Mouse (Mus musculus): ENCODE measurements around the gene Tnfrsf11a. TPM values are rescaled to one million over a fixed set of nuclear protein-coding genes. Genes with fewer than 3 reads are reported as not detected.

Gene Tnfrsf11a
- polyA plus RNA-seq, 1 experiment from 2014 or later, result 0.90 TPM

- H3K9me3 ChIP-seq, result no peaks in the 10 kb centered on the region
- WGBS, result 62% methylated on average over 14 of the region's 14 CpGs
- ATAC-seq (ENCODE audit: insufficient number of reproducible peaks, insufficient read depth, low FRiP score, low TSS enrichment), result no peak
- H3K4me3 ChIP-seq, result no peak overlapping the region
- no peak overlapping the region for H3K9ac ChIP-seq
- H3K36me3 ChIP-seq, result no peaks in the 10 kb centered on the region
- 0 out of 2 replicates have a peak, but pooled peaks cover 7% of the 10 kb centered on the region for H3K4me1 ChIP-seq
- H3K27me3 ChIP-seq, result no peaks in the 10 kb centered on the region
- no peak overlapping the region for H3K4me2 ChIP-seq (replicated peaks)
- H3K27ac ChIP-seq, result no peak overlapping the region
Observed at GRCm38 (mm10) chr1:105814402-105815270, 34.1 kb downstream of the Tnfrsf11a start.

- no peaks in the 10 kb centered on the region for H3K27me3 ChIP-seq
- no peaks in the 10 kb centered on the region for H3K36me3 ChIP-seq
- no peak overlapping the region for H3K27ac ChIP-seq
- 0 out of 2 replicates have a peak, but pooled peaks cover 9% of the 10 kb centered on the region for H3K4me1 ChIP-seq
- H3K4me3 ChIP-seq, result no peak overlapping the region
- H3K9ac ChIP-seq, result no peak overlapping the region
- no peak for ATAC-seq (ENCODE audit: insufficient number of reproducible peaks, insufficient read depth, low FRiP score, low TSS enrichment)
- WGBS, result 33% methylated on average over 2 of the region's 2 CpGs
- no peaks in the 10 kb centered on the region for H3K9me3 ChIP-seq
- no peak overlapping the region for H3K4me2 ChIP-seq (replicated peaks)
Observed at GRCm38 (mm10) chr1:105815310-105815709, 34.8 kb downstream of the Tnfrsf11a start.

GRCm38 (mm10) chr1:105815736-105816135 is 35.2 kb downstream of the Tnfrsf11a start:
- 0 out of 2 replicates have a peak, but pooled peaks cover 9% of the 10 kb centered on the region for H3K4me1 ChIP-seq
- ATAC-seq (ENCODE audit: insufficient number of reproducible peaks, insufficient read depth, low FRiP score, low TSS enrichment), result no peak
- no peak overlapping the region for H3K4me3 ChIP-seq
- no peaks in the 10 kb centered on the region for H3K9me3 ChIP-seq
- no peaks in the 10 kb centered on the region for H3K36me3 ChIP-seq
- no peak overlapping the region for H3K27ac ChIP-seq
- no peak overlapping the region for H3K9ac ChIP-seq
- WGBS, result 81% methylated on average over 3 of the region's 3 CpGs
- H3K4me2 ChIP-seq (replicated peaks), result no peak overlapping the region
- H3K27me3 ChIP-seq, result no peaks in the 10 kb centered on the region

- H3K27ac ChIP-seq, result no peak overlapping the region
- H3K4me1 ChIP-seq, result 0 out of 2 replicates have a peak, but pooled peaks cover 9% of the 10 kb centered on the region
- H3K4me2 ChIP-seq (replicated peaks), result peak overlapping the region; percentile 11; the same call in 1 of the 2 replicates
Observed at GRCm38 (mm10) chr1:105819031-105819430, 38.5 kb downstream of the Tnfrsf11a start.

GRCm38 (mm10) chr1:105819740-105820139 is 39.2 kb downstream of the Tnfrsf11a start:
- Histone ChIP-seq H3K36me3 (no peaks in the 10 kb centered on the region), H3K27me3 (no peaks in the 10 kb centered on the region), H3K4me2 (replicated peaks) (peak overlapping the region; percentile 11; the same call in 1 of the 2 replicates), H3K9ac (no peak overlapping the region), H3K4me3 (no peak overlapping the region), H3K9me3 (no peaks in the 10 kb centered on the region), H3K27ac (no peak overlapping the region), H3K4me1 (0 out of 2 replicates have a peak, but pooled peaks cover 9% of the 10 kb centered on the region)
- ATAC-seq (ENCODE audit: insufficient number of reproducible peaks, insufficient read depth, low FRiP score, low TSS enrichment), result no peak
- whole genome bisulfite sequencing, result 46% methylated on average over 7 of the region's 7 CpGs

More at GRCm38 (mm10) chr1:105819031-105819430, 38.5 kb downstream of the Tnfrsf11a start:
- H3K27me3 ChIP-seq, result no peaks in the 10 kb centered on the region
- H3K36me3 ChIP-seq, result no peaks in the 10 kb centered on the region
- no peak overlapping the region for H3K9ac ChIP-seq
- H3K9me3 ChIP-seq, result no peaks in the 10 kb centered on the region
- 34% methylated on average over 6 of the region's 6 CpGs for WGBS
- no peak for ATAC-seq (ENCODE audit: insufficient number of reproducible peaks, insufficient read depth, low FRiP score, low TSS enrichment)
- H3K4me3 ChIP-seq, result no peak overlapping the region

- ATAC-seq (ENCODE audit: insufficient number of reproducible peaks, insufficient read depth, low FRiP score, low TSS enrichment), result no peak
- WGBS, result 91% methylated on average over 4 of the region's 4 CpGs
- Histone ChIP-seq H3K27me3 (no peaks in the 10 kb centered on the region; the same call in 1 of the 2 replicates), H3K4me2 (replicated peaks) (no peak overlapping the region), H3K9me3 (no peaks in the 10 kb centered on the region), H3K36me3 (no peaks in the 10 kb centered on the region), H3K4me1 (0 out of 2 replicates have a peak, but pooled peaks cover 3% of the 10 kb centered on the region), H3K4me3 (no peak overlapping the region), H3K27ac (no peak overlapping the region), H3K9ac (no peak overlapping the region)
Observed at GRCm38 (mm10) chr1:105824356-105824755, 43.8 kb downstream of the Tnfrsf11a start.

- no peaks in the 10 kb centered on the region; the same call in 1 of the 2 replicates for H3K27me3 ChIP-seq
- no peak overlapping the region for H3K9ac ChIP-seq
- H3K4me1 ChIP-seq, result no peaks in the 10 kb centered on the region
- H3K4me3 ChIP-seq, result no peak overlapping the region
- ATAC-seq (ENCODE audit: insufficient number of reproducible peaks, insufficient read depth, low FRiP score, low TSS enrichment), result no peak
- H3K36me3 ChIP-seq, result no peaks in the 10 kb centered on the region
- WGBS, result 70% methylated on average over 4 of the region's 4 CpGs
- H3K9me3 ChIP-seq, result no peaks in the 10 kb centered on the region
- H3K4me2 ChIP-seq (replicated peaks), result no peak overlapping the region
- H3K27ac ChIP-seq, result no peak overlapping the region
Observed at GRCm38 (mm10) chr1:105824980-105825379, 44.5 kb downstream of the Tnfrsf11a start.

- no peak overlapping the region for H3K27ac ChIP-seq
- H3K4me2 ChIP-seq (replicated peaks), result no peak overlapping the region
- H3K9ac ChIP-seq, result no peak overlapping the region
- H3K4me1 ChIP-seq, result no peaks in the 10 kb centered on the region
- no peaks in the 10 kb centered on the region for H3K9me3 ChIP-seq
- no peaks in the 10 kb centered on the region; the same call in 1 of the 2 replicates for H3K27me3 ChIP-seq
- H3K36me3 ChIP-seq, result no peaks in the 10 kb centered on the region
- no peak overlapping the region for H3K4me3 ChIP-seq
- no peak for ATAC-seq (ENCODE audit: insufficient number of reproducible peaks, insufficient read depth, low FRiP score, low TSS enrichment)
- WGBS, result 85% methylated on average over 7 of the region's 7 CpGs
Observed at GRCm38 (mm10) chr1:105827374-105827773, 46.9 kb downstream of the Tnfrsf11a start.

- Histone ChIP-seq H3K9me3 (no peaks in the 10 kb centered on the region), H3K9ac (no peak overlapping the region), H3K27me3 (no peaks in the 10 kb centered on the region; the same call in 1 of the 2 replicates), H3K4me2 (replicated peaks) (no peak overlapping the region), H3K27ac (no peak overlapping the region), H3K36me3 (no peaks in the 10 kb centered on the region), H3K4me1 (no peaks in the 10 kb centered on the region), H3K4me3 (no peak overlapping the region)
- WGBS, result 90% methylated on average over 8 of the region's 8 CpGs
- ATAC-seq (ENCODE audit: insufficient number of reproducible peaks, insufficient read depth, low FRiP score, low TSS enrichment), result no peak
Observed at GRCm38 (mm10) chr1:105827786-105828345, 47.3 kb downstream of the Tnfrsf11a start.

GRCm38 (mm10) chr1:105829171-105829570 is 48.7 kb downstream of the Tnfrsf11a start:
- Histone ChIP-seq H3K36me3 (no peaks in the 10 kb centered on the region), H3K27me3 (no peaks in the 10 kb centered on the region; the same call in 1 of the 2 replicates), H3K27ac (no peak overlapping the region), H3K9ac (no peak overlapping the region), H3K4me1 (no peaks in the 10 kb centered on the region), H3K9me3 (no peaks in the 10 kb centered on the region), H3K4me2 (replicated peaks) (no peak overlapping the region), H3K4me3 (no peak overlapping the region)
- ATAC-seq (ENCODE audit: insufficient number of reproducible peaks, insufficient read depth, low FRiP score, low TSS enrichment), result no peak
- WGBS, result 73% methylated on average over 5 of the region's 5 CpGs

GRCm38 (mm10) chr1:105832784-105833183 is 52.3 kb downstream of the Tnfrsf11a start:
- ATAC-seq (ENCODE audit: insufficient number of reproducible peaks, insufficient read depth, low FRiP score, low TSS enrichment), result no peak
- Histone ChIP-seq H3K27ac (no peak overlapping the region), H3K9me3 (no peaks in the 10 kb centered on the region), H3K36me3 (no peaks in the 10 kb centered on the region), H3K4me2 (replicated peaks) (no peak overlapping the region), H3K4me1 (no peaks in the 10 kb centered on the region), H3K27me3 (no peaks in the 10 kb centered on the region), H3K9ac (no peak overlapping the region), H3K4me3 (no peak overlapping the region)
- WGBS, result 85% methylated on average over 1 of the region's 1 CpGs

GRCm38 (mm10) chr1:105842950-105843349 is 62.4 kb downstream of the Tnfrsf11a start:
- no peak for ATAC-seq (ENCODE audit: insufficient number of reproducible peaks, insufficient read depth, low FRiP score, low TSS enrichment)
- 16% methylated on average over 10 of the region's 10 CpGs for WGBS
- no peak overlapping the region for H3K9ac ChIP-seq
- no peak overlapping the region for H3K4me3 ChIP-seq
- peaks cover 15% of the 10 kb centered on the region for H3K27me3 ChIP-seq
- no peak overlapping the region for H3K27ac ChIP-seq
- peaks cover 11% of the 10 kb centered on the region; the same call in 1 of the 2 replicates for H3K4me1 ChIP-seq
- H3K9me3 ChIP-seq, result no peaks in the 10 kb centered on the region
- H3K4me2 ChIP-seq (replicated peaks), result peak overlapping the region; percentile 50
- no peaks in the 10 kb centered on the region for H3K36me3 ChIP-seq

All from embryonic facial prominence, embryonic 12.5 days (tissue).